Mouse (Mus musculus): Measurements from ENCODE around the gene Mef2c.

GRCm38 (mm10) chr13:83712778-83713380 lies 209.0 kb downstream of the Mef2c start:
- TF ChIP-seq POLR2A (IDR thresholded peaks at IDR 0.05; ENCODE audit: borderline replicate concordance, insufficient read depth, low read length) (no peak), CTCF (IDR thresholded peaks at IDR 0.05; ENCODE audit: borderline replicate concordance, insufficient read depth, low read depth, low read length) (no peak)
